Mouse (Mus musculus) hindlimb bud, embryonic 11.5 days (tissue): ENCODE results near the gene Whrn.

Source experiments
- DNase-seq: peaks from one replicate; pipeline ENCODE4 v3.0.0-alpha.2; 2012; ENCODE audit warnings: low read depth, low spot score; ENCODE audit errors: extremely low spot score

Whrn gene

GRCm38 (mm10) chr4:63409317-63409907 lies 86.4 kb downstream of the Whrn start:
- no peak for DNase-seq

- DNase-seq = no peak
Observed at GRCm38 (mm10) chr4:63408649-63409048, 87.1 kb downstream of the Whrn start.

DNA sequence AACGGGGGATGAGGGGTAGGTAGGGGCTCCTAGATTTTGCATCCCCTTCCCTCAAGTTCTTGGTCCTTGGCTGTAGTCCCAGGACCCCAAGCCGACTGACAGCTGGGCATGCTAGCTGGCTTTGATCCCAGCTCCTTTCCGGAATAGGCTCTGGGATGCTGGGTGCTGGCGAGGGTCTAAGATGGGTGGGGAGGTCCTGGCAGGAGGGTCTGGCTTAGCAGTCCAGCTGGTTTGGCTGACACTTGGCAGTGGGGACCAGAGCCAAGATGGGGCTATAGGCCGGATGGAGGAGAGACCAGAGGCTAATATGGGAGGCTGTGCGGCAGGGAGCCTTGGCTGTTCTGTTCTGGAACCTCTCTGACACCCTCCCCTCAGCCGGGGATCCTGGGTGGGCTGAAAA lies 87.5 kb downstream of the Whrn start:
- no peak for DNase-seq

- no peak for DNase-seq
Observed at GRCm38 (mm10) chr4:63405683-63406082, 90.1 kb downstream of the Whrn start.

- no peak for DNase-seq
Observed at GRCm38 (mm10) chr4:63405051-63405450, 90.7 kb downstream of the Whrn start.

DNA sequence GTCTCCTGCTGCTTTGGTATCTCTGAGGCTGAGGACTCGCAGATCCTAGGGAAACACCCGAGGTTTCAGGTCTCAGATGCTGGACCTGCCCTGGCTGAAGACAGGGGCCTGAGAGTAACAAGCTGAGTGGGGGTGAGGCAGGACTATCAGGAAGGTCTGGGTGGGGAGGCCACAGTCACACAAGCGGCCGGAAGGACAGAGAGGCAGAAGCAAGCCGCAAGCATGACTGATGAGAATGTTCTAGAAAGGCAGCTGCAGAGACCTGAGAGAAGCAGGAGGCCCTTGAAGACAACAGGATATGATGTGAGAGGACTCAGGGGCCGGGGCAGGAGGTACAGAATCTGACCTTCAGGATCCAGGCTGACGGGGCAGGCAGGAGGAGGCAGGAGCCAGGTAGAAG lies 91.6 kb downstream of the Whrn start:
- no peak for DNase-seq

DNA sequence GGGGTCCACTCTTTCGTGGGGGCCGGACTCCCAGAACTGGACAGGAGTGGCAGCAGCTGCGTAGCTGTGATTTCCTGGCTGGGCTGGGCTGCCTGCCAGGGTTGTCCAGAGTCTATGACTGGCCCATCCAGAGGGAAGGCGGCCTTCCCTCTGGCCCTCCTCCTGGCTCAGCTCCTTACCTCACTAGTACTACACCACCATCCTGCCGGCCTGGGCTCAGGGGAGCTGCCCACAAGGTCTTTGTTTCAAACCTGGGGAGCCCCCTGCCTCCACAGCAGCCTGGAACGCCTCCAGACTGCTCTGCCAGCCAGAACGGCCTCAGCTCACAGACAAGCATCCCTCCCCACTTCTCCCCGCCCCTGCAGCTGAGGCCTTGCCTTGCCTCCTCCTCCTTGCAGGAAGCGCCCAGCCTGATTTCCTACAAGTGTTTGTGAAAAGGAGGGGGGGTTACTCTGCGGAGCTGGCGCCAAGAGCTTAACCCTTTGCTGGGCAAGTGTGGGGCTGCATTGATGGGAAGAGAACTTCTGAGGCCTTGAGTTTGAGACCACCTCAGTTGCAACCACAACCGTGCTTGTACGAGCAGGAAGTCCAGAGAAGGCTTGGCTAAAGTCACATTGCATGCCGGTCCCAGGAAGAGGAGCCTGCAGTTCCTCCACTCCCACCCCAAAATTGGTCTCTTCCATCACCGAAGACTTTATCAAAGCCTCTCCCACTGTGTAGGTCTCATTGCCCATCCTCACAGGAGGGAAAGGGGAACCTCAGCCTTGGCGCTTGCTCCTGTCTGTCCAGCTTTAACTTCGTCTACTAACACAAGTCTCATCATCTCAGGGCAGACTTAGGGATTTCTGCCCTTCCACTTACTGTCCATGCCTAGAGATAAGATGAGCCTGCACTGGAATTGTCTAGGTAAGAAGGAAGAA lies 92.5 kb downstream of the Whrn start, which contains the start of gene Akna:
Gene Akna (minus strand): TSS at position 315 of the 920 bp plus-strand sequence.
- DNase-seq = no peak

GRCm38 (mm10) chr4:63402558-63402957 lies 93.2 kb downstream of the Whrn start:
- no peak for DNase-seq

DNA sequence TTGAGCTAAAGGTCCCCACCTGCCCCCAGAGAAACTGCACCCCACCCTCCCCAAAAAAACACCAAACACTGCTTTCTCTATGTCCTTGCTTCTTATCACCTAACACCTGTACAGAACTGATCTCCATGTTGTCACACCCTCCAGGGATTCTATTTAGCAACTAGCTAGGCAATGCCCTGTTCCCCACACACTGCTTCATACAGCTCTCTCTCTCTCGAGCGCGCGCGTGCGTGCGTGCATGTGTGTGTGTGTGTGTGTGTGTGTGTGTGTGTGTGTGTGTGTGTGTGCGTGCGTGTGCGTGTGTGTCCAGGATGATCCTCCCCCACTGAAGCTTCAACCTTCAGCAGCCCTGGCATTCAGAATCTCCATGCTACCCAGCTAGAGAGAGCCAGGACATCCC lies 93.7 kb downstream of the Whrn start:
- no peak for DNase-seq

GRCm38 (mm10) chr4:63401620-63402019 lies 94.2 kb downstream of the Whrn start:
- no peak for DNase-seq

GRCm38 (mm10) chr4:63400541-63401306 lies 95.1 kb downstream of the Whrn start:
- DNase-seq = no peak

DNA sequence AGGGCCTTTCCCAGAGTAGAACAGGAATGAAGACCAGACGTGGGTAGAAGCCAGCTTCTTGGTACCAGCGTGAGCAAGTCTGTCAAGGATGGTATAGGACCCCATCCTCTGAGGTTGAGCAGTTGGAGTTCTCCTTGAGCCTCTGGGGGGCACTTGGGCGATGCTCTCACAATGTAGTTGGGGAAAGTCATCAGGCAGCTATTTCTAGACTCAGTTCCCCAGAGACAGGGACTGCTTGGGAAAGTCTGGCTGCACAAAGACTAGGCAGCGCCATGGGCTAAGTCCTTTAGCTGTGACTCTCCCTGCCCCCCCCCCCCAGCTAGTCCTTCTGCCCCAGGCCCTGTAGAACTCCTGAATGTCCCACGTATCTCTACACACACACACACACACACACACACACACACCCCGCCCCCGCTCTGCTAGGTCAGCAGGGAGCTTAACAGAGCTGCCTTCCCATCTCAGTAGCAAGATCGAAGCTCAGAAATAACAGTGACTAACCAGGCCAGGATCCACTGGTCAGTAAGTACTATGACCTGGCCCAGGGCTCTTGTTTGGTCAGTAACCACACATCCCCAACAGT lies 96.0 kb downstream of the Whrn start:
- no peak for DNase-seq

DNA sequence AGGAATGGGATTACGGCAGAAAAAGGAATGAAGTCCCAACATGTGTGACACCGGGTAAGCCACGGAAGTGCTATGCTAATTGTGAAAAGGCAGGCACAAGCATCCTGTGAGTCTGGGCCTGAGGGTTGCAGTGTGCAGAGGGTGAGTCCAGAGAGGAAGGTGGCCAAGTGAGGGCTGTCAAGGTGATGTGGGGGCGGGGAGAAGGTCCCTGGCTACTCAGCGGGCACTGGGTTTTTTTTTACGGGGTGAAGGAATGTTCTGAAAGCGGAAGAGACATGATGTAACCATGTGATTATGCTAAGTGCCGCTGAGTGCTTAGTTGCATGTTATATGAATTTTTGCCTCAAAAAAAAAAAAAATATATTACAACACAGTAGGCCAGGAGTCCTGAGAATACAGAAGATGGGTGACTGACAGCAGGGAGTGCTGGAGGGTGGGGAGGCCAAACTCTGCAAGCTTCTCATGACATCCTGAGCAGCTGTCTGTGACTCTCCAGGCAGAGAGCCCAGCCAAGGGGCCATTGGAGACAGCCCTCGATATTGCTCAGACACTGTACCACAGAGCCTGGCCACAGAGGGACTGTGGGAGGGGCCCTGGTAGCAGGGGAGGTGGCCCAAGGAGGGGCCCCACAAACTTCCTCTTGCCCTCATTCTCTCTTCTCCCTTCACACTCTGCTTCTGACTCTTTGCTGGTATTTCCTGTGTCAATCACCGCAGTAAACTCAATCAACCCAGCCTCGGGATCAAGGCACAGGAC lies 96.8 kb downstream of the Whrn start:
- DNase-seq = no peak

DNA sequence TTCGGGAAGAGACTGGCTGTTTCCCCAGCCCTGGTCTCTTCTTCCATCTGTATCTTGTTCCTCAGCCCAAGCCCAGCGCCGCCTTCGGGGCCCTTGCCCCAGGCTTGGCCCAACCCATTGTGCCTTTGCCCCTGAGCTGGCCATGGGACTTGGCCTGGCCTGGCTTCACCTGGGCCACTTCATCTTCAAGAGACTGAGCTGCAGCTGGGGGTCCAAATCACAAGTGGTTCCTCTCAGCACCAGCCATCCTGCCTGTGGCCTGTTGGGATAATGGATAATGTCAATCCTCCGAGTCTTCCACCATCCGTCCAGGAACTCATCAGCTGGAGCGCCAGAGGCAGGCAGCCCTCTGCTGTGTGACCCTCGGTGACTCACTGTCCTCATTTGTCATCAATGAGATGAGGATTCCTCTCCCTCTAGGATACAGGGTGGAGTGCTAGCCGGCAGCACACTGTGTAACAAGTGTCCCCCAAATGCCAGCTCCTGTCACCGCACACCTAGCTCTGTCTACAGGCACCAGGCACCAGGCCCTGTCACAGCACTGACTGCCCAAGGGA lies 97.7 kb downstream of the Whrn start:
- no peak for DNase-seq

DNA sequence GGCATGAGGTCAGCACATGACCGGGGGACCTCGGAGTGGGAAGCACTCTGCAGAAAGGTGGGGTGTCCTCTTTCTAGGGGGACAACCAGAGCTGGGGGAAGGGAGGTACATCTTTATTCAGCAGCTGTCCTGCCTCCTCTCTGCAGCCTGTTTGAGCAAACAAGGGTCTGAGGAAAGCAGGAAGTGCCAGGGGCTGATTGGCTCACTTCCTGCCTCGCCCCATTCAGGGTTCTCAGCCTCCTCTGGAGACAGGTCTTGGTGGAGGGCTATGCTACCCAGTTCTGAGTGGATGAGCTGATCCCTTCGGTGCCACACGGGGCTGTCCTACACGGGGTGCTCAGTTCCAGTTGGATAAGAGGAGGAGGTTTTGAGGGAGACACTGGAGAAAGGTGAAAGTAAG lies 104.5 kb downstream of the Whrn start:
- no peak for DNase-seq

- no peak for DNase-seq
Observed at GRCm38 (mm10) chr4:63389887-63390528, 105.8 kb downstream of the Whrn start.

DNA sequence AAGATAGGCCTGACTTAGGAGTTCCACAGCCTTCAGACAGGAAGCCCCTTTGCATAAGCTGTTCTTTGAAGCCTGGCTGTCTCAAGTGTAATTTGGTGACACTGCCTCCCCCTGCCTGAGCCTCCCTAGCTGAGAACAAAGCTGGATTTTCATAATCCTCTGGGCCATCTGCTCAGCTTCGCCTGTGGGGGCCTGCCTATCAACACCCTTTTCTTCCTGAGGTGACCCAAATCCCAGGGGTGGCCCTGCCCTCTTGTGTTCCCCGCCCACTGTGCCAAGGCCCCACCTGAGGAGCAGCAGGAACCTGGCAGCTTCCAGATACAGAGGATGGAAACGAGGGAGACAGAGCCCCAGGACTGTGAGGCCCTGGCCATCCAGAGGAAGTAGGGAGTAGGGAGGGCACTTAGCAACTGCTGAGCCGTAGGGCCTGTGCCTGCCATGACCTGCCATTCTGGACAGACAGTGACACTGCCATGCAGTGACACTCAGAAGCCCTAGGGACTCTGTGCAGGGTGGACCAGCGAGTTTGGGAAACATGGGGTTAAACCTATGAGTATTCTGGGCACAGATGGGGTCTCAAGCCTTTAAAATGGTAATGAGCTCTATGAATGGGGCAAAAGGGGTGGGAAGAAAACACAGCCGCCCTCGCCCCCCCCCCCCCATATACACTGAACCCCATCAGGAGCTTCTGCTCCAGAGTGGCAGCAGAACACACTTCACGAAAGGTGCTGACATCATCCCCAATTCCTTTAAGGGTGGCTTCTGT lies 106.5 kb downstream of the Whrn start:
- DNase-seq = no peak

DNA sequence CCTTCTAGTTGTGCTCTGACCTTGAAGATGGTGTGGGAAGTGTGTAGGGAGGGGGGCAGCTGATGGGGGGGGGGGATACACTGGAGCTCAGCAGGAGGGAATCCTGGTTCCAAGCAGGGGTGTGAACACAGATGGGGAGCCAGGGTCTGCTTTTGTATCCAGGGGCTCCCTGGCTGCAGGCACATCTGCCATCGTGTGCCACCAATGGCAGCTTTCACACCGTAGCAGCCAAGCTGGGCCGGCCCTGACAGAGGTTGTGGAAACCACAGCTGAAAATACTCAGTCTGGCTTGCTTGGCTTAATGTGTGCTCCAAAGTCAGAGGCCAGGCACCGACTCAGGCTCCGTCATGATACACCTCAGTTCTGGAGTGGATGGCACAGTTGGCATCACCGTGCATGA lies 107.8 kb downstream of the Whrn start:
- no peak for DNase-seq

DNA sequence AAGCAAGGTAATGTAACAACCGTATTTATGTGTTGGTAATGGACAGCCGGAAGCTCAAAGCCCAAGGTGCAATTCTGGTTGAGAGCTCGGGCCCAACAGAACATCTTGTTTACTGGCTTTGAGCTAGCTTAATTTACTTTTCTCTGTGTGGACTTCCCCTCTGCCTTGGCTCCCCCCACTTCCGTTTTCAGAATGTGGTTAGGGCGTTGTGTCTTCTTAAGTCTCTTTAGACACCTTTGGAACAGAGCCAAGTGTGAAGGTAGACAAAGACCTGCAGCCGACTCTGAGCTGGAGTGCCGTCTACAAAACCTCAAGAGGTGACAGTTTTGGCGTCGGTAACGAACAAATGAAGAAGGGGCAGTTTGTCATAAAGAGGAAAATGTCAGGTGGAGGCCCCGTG lies 110.0 kb downstream of the Whrn start:
- DNase-seq = no peak
